Mouse (Mus musculus) liver, embryonic 15.5 days (tissue): ENCODE measurements around the gene Dmrtb1. TPM values are rescaled to one million over a fixed set of nuclear protein-coding genes. Genes with fewer than 3 reads are reported as not detected.

Source experiments
- ATAC-seq: fragments of 200-750 bp; cut with Nextera tagmentation; 2 replicates; pipeline ENCODE4 v1.8.0; 2017; ENCODE audit warnings: moderate number of reproducible peaks, mild to moderate bottlenecking, moderate library complexity; ENCODE audit not compliant: insufficient read depth
- H3K27ac ChIP-seq: fragments of 300-500 bp; sonication (generic); replicated peaks from 2 replicates; pipeline ENCODE4 v1.5.1; 2015; ENCODE audit warnings: mild to moderate bottlenecking, inconsistent platforms
- H3K27me3 ChIP-seq: fragments of 300-500 bp; sonication (generic); 2 replicates; pipeline ENCODE4 v1.6.1; 2015; ENCODE audit warnings: mild to moderate bottlenecking, inconsistent platforms
- H3K36me3 ChIP-seq: fragments of 300-500 bp; sonication (generic); replicated peaks from 2 replicates; pipeline ENCODE4 v1.6.1; 2015; ENCODE audit warnings: moderate library complexity, mild to moderate bottlenecking, inconsistent platforms
- H3K4me1 ChIP-seq: fragments of 300-500 bp; sonication (generic); replicated peaks from 2 replicates; pipeline ENCODE4 v1.6.1; 2015; ENCODE audit warnings: inconsistent platforms
- H3K4me2 ChIP-seq: fragments of 300-500 bp; sonication (generic); 2 replicates; pipeline ENCODE4 v1.6.1; 2015; ENCODE audit warnings: moderate library complexity, mild to moderate bottlenecking, inconsistent platforms
- H3K4me3 ChIP-seq: fragments of 300-500 bp; sonication (generic); replicated peaks from 2 replicates; pipeline ENCODE4 v1.5.1; 2015; ENCODE audit warnings: mild to moderate bottlenecking, inconsistent platforms
- H3K9ac ChIP-seq: fragments of 300-500 bp; sonication (generic); 2 replicates; pipeline ENCODE4 v1.6.1; 2015; ENCODE audit warnings: moderate library complexity, mild to moderate bottlenecking, inconsistent platforms
- H3K9me3 ChIP-seq: fragments of 300-500 bp; sonication (generic); replicated peaks from 2 replicates; pipeline ENCODE4 v1.6.1; 2016; ENCODE audit warnings: inconsistent platforms
- WGBS: fragments of 180-500 bp; shearing (Covaris S2); methylation state at CpG from one replicate; pipeline ENCODE4 v1.1.7; 2015; ENCODE audit warnings: mixed read lengths; ENCODE audit not compliant: insufficient replicate concordance; 5-methylcytosine and 5-hydroxymethylcytosine counted together
- polyA plus RNA-seq: library from polyadenylated mRNA; unstranded; fragments of >200 nt; fragmentation: Nextera tagmentation; extraction: Ambion mirVana; gene quantifications from 2 replicates; pipeline ENCODE4 v1.2.1, GENCODE M21; 2015

The Dmrtb1 gene
- polyA plus RNA-seq, 1 experiment from 2014 or later: not detected

DNA sequence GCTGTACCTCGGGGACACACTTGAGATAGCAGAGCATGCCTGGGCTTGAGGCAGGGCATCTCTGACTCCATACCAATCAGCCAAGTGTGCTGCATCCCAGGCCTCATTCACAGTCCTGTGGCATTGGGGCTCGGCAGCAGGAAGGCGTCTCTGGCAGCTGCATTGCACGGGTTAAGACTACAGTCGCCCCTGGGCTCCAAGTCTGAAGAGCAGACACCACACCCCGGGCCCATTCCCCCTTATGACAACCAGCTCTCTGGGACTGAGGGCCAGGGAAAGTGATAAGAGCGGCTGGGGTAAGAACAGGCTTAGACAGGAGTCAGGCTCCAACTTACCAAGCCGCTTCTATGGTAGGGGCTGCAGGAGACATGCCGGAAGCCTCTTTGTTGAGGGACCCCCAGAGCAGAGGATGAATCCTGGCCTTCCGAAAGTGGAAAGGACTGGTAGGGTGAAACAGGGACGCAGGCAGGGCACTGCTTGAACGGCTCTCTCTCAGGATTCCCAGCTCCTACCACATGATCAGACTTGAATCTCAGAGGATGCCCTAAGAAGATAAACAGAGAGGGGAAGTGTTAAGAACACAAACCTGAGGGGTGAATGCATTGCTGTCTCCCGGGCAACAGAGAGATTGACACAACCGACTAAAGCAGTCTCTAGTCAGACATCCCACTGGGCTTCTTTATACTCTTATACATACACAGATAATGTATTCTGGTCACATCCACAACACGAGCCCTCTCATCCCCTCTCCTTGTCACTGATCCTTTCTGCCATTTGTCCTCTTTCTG is 3.5 kb downstream of the Dmrtb1 start:
- H3K27me3 ChIP-seq: peaks cover 14% of the 10 kb centered on the region; the same call in 1 of the 2 replicates
- no peak overlapping the region for H3K9ac ChIP-seq
- WGBS: 53% methylated on average over 15 of the region's 15 CpGs
- H3K36me3 ChIP-seq: no peaks in the 10 kb centered on the region
- H3K9me3 ChIP-seq: no peaks in the 10 kb centered on the region
- H3K4me2 ChIP-seq: no peak overlapping the region
- no peak for ATAC-seq
- no peak overlapping the region for H3K4me3 ChIP-seq
- no peak overlapping the region for H3K27ac ChIP-seq
- no peaks in the 10 kb centered on the region for H3K4me1 ChIP-seq

DNA sequence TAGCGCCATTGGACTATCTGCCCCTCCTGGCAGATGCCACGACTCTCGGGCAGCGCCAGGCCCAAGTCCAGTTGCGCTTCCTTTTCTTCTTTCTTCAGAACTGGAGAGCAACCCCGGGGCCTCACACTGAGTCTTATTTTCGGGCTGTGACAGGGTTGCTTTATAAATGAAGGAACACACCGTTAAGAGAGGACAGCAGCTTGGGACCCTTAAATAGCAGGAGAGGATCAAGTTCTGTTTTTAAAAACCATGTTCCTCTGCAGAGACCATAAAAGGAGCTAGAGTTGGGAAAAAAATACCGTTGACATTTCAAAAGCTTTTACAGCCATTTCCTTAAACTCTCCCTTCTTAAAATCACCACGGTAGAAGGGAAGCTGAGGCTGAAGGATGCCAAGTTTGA is 8.4 kb downstream of the Dmrtb1 start:
- Histone ChIP-seq H3K4me2 (no peak overlapping the region), H3K9ac (no peak overlapping the region), H3K4me1 (0 out of 2 replicates have a peak, but pooled peaks cover 5% of the 10 kb centered on the region), H3K4me3 (no peak overlapping the region), H3K27ac (no peak overlapping the region; the same call in 1 of the 2 replicates), H3K9me3 (no peaks in the 10 kb centered on the region), H3K27me3 (peaks cover 49% of the 10 kb centered on the region), H3K36me3 (no peaks in the 10 kb centered on the region)
- WGBS: 46% methylated on average over 10 of the region's 10 CpGs
- no peak for ATAC-seq

DNA sequence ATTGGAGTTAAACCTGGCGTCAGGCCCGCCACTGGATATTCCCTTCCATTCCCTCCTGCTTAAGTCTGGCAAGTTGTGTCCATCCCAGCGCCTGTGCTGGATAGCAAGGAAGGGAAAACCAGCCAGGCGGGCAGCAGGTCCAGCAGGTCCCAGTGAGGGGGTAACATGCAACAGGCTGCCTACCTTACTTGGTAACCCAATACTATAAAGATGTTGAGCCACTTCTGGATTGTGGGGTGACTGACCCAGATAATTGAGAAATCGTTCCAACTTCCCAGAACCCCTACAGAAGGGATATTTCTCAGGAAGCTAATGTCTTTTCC is 9.7 kb downstream of the Dmrtb1 start:
- ATAC-seq: no peak
- 23% methylated on average over 5 of the region's 5 CpGs for WGBS
- peaks cover 44% of the 10 kb centered on the region for H3K27me3 ChIP-seq
- no peak overlapping the region for H3K27ac ChIP-seq
- 0 out of 2 replicates have a peak, but pooled peaks cover 5% of the 10 kb centered on the region for H3K4me1 ChIP-seq
- no peaks in the 10 kb centered on the region for H3K9me3 ChIP-seq
- no peak overlapping the region for H3K4me3 ChIP-seq
- no peak overlapping the region for H3K9ac ChIP-seq
- no peaks in the 10 kb centered on the region for H3K36me3 ChIP-seq
- H3K4me2 ChIP-seq: no peak overlapping the region; the same call in 1 of the 2 replicates

DNA sequence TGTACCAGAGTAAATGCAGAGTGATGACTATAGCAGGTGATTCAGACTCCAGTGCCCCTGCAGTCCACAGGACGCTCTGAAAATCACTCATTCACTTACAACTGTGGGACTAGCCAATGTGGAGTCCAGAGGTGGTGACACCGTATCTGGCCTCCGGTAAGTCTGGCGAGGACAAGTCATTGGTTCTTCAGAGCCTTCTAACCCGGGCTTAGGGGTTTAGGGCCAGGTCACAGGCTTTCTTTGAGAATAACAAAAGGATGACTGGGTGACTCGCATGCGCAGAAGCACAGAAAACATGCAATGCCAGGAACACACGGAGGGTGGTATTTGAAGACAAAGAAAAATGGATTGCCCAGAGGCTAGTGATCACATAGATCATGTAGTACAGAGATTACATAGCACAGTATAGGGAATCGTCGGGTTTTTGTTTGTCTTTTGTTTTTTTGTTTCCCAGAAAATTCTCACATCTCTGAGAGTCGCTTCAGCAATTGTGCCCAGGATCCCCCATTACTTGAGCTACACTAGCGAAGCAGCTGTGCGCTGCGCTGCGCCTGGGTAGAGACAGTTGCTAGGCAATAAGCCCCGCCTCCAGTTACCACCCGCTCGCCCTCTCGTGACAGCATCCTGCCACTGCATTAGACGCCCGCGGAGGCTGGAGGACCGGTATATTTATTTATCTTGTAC is 10.2 kb downstream of the Dmrtb1 start:
- H3K4me2 ChIP-seq: no peak overlapping the region; the same call in 1 of the 2 replicates

DNA sequence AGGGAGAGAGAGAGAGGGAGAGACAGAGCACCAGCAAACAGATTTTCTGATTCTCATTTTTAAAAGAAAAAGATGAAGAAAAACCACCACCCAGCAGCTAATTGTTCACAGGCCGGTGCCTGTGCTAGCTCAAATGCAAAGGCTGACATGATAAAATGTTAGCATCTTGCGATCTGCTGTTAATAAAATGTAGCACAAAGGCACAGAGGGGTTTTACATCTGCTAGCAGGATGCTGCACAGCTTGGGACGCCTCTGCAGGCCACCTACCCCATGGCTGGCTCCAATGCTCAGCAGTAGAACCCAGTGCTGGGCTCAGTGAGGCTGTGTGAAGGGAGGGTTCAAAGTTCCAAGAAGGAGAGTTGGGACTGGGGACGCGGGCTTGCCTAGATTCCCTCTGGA is 13.3 kb downstream of the Dmrtb1 start:
- Histone ChIP-seq H3K4me2 (no peak overlapping the region), H3K27me3 (peaks cover 40% of the 10 kb centered on the region), H3K9me3 (no peaks in the 10 kb centered on the region), H3K4me3 (no peak overlapping the region), H3K36me3 (no peaks in the 10 kb centered on the region), H3K9ac (no peak overlapping the region), H3K27ac (no peak overlapping the region), H3K4me1 (0 out of 2 replicates have a peak, but pooled peaks cover 5% of the 10 kb centered on the region)
- ATAC-seq: no peak
- WGBS: 65% methylated on average over 5 of the region's 5 CpGs

More for the DNA sequence above, 10.2 kb downstream of the Dmrtb1 start:
- Histone ChIP-seq H3K36me3 (no peaks in the 10 kb centered on the region), H3K4me1 (0 out of 2 replicates have a peak, but pooled peaks cover 5% of the 10 kb centered on the region), H3K9ac (no peak overlapping the region), H3K9me3 (no peaks in the 10 kb centered on the region), H3K27ac (no peak overlapping the region), H3K27me3 (peaks cover 44% of the 10 kb centered on the region), H3K4me3 (no peak overlapping the region)
- 0 out of 2 replicates have a peak, but pooled peaks have one; percentile 28 for ATAC-seq
- WGBS: 21% methylated on average over 23 of the region's 23 CpGs

DNA sequence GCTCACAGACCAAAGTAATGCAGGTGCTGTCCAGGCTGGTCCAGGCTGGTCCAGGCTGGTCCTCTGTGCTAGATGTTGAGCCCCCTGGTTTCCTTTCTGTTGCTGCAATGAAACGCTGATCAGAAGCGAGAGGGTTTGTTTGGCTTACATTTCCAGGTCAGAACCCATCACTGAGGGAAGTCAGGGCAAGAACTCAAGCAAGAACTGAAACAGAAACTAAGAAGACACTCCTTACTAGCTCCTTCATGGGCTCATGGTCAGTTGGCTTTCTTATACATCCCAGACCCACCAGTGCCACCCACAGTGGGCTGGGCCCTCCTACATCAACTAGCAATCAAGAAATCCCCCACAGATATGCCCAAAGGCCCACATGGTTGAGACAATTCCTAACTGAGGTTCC is 15.5 kb downstream of the Dmrtb1 start:
- no peaks in the 10 kb centered on the region for H3K36me3 ChIP-seq
- H3K9me3 ChIP-seq: no peaks in the 10 kb centered on the region
- no peaks in the 10 kb centered on the region for H3K4me1 ChIP-seq
- no peak overlapping the region for H3K4me2 ChIP-seq
- H3K9ac ChIP-seq: no peak overlapping the region
- H3K27ac ChIP-seq: no peak overlapping the region
- WGBS: 72% methylated on average over 2 of the region's 2 CpGs
- ATAC-seq: no peak
- peaks cover 25% of the 10 kb centered on the region for H3K27me3 ChIP-seq
- no peak overlapping the region for H3K4me3 ChIP-seq

DNA sequence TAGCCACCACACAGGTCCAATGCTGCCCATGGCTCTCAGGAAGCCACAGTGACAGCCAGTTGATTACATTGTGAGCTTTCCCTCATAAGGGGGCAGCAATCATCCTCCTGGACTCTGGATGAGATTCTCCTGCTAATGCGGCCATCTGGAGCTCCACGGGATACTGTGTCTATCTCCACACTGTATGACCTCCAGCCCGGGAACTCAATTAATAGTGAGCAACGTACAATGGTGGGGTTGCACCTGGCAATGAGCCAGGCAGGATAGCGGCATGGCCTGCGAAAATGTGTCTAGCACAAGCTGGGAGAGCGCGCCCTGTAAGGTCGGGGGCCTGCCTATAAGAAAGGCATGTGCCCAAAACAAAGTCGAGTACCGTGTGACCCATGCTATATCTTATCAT is 23.4 kb downstream of the Dmrtb1 start:
- Histone ChIP-seq H3K27ac (no peak overlapping the region), H3K4me2 (no peak overlapping the region), H3K9me3 (no peaks in the 10 kb centered on the region), H3K27me3 (no peaks in the 10 kb centered on the region), H3K4me1 (no peaks in the 10 kb centered on the region), H3K9ac (no peak overlapping the region), H3K4me3 (no peak overlapping the region), H3K36me3 (no peaks in the 10 kb centered on the region)
- 75% methylated on average over 11 of the region's 11 CpGs for WGBS
- ATAC-seq: no peak

DNA sequence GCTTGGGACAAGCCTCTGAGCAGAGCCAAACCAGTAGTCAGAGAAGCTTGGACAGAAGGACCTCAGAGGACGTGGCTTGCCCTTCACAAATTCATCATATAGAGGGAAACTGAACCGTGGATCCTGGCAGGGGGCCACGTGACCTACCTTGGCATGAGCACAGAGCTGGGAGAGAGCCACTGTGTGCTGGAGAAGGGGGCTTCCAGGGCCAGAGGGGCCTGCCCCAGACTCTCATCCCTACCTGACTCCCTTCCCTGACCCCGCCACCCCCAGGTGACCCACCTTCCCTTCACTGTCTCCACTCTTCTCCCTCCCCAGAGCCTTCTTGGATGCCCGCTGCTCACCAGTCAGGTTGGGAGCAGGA is 30.8 kb downstream of the Dmrtb1 start:
- H3K4me3 ChIP-seq: no peak overlapping the region
- peaks cover 11% of the 10 kb centered on the region for H3K4me1 ChIP-seq
- H3K27me3 ChIP-seq: 0 out of 2 replicates have a peak, but pooled peaks cover 6% of the 10 kb centered on the region
- 55% methylated on average over 5 of the region's 5 CpGs for WGBS
- peak overlapping the region; percentile 59; the same call in 1 of the 2 replicates for H3K4me2 ChIP-seq
- no peak overlapping the region for H3K27ac ChIP-seq
- no peaks in the 10 kb centered on the region for H3K9me3 ChIP-seq
- H3K36me3 ChIP-seq: no peaks in the 10 kb centered on the region
- no peak for ATAC-seq
- H3K9ac ChIP-seq: no peak overlapping the region

DNA sequence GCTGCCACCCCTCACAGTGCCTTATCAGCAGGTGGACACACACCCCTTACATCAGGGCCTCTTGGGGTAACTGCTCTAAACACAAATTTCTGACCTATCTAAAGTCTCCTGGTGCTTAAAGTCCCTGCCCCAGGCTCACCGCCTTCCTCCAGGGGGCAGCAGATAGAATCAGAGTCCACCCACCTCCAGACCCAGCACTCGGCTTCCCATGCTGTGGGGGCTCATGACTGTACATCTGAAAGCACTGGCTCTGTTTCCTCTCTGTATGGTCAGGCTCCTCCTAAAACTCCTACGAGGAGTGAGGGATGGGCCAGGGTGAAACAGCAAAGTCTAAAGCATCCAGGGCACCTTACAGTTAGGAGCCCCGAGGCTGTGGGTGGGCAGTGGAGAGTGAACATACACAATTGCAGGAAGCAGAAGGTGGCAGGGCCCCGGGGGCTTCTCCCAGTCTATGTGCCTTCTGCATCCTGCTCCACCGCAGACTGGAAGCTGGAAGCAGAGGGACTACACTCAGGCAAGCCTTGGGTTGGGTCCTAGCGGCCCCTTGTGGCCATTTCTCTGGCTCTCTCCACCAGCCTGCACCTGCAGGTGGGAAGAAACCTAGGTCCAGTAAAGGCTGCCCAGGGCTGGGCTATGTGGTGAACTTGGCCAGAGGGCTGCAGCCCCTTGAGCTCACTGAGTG is 31.3 kb downstream of the Dmrtb1 start:
- Histone ChIP-seq H3K27me3 (0 out of 2 replicates have a peak, but pooled peaks cover 6% of the 10 kb centered on the region), H3K4me1 (peaks cover 11% of the 10 kb centered on the region), H3K4me3 (peak overlapping the region; percentile 29), H3K4me2 (peak overlapping the region; percentile 59), H3K9me3 (no peaks in the 10 kb centered on the region), H3K9ac (no peak overlapping the region), H3K27ac (no peak overlapping the region), H3K36me3 (no peaks in the 10 kb centered on the region)
- WGBS: 3% methylated on average over 7 of the region's 7 CpGs
- ATAC-seq: peak; percentile 84

DNA sequence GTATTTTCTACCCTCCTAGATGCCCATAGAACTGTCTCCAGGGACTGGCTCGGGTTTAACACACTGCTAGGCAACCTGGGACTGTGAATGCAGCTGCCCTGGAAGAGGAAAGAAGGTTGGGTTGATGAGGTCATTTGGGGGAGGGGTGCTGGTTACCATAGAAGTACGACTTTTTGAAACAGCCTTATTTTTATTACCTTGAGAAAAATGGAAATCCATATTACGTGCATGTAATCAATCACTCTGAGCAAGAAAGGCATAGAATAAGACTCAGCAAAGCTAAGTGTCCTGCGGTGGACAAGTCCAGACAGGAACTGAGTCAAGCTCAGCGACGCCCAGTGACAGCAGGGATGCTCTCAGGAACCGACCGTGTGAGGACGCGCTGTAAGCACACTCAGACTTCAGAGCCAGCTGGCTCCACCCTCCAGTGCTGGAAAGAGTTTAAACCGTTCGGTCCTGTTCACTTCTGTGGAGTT is 33.0 kb downstream of the Dmrtb1 start:
- Histone ChIP-seq H3K27me3 (0 out of 2 replicates have a peak, but pooled peaks cover 6% of the 10 kb centered on the region), H3K36me3 (no peaks in the 10 kb centered on the region), H3K4me3 (no peak overlapping the region), H3K27ac (no peak overlapping the region), H3K4me1 (peaks cover 11% of the 10 kb centered on the region), H3K4me2 (no peak overlapping the region), H3K9ac (no peak overlapping the region), H3K9me3 (no peaks in the 10 kb centered on the region)
- ATAC-seq: no peak
- 39% methylated on average over 12 of the region's 12 CpGs for WGBS

DNA sequence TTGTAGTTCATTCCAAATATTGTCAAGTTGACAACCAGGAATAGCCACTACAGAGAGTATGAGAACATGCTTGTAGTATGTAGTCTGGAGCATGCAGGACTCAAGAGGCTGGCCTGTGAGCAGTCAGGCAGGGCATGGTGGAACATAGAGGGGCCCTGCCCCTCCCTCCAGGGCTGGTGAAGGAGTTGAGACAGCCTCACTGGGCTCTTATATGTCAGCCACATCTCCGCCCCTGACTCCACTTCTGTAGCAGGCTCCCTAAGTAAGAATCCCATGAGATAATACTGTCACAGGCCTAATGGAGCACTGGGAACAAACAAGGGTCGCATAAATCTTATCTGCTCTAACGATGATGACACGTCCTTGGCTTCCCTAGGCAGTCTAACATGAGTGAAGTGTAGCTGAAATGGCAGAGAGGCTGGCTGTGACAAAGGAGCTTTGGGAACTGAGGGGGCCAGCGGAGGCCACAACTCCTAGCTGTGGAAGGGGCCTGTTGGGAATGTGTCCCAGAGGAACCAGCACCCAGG is 35.0 kb downstream of the Dmrtb1 start:
- H3K36me3 ChIP-seq: no peaks in the 10 kb centered on the region
- no peak for ATAC-seq
- no peaks in the 10 kb centered on the region for H3K9me3 ChIP-seq
- H3K4me1 ChIP-seq: peaks cover 11% of the 10 kb centered on the region
- no peak overlapping the region for H3K4me3 ChIP-seq
- H3K9ac ChIP-seq: no peak overlapping the region
- H3K27me3 ChIP-seq: 0 out of 2 replicates have a peak, but pooled peaks cover 6% of the 10 kb centered on the region
- H3K4me2 ChIP-seq: no peak overlapping the region
- no peak overlapping the region for H3K27ac ChIP-seq
- WGBS: 51% methylated on average over 5 of the region's 5 CpGs
